Mouse (Mus musculus): ENCODE measurements around the gene Hmgxb4. TPM values are rescaled to one million over a fixed set of nuclear protein-coding genes. Genes with fewer than 3 reads are reported as not detected.

The Hmgxb4 gene
- polyA plus RNA-seq, 2 experiments from 2014 or later, result 32.9 to 42.2 TPM

GRCm38 (mm10) chr8:75018274-75018972 lies 25.3 kb downstream of the Hmgxb4 start:
- ATAC-seq, result no peak

DNA sequence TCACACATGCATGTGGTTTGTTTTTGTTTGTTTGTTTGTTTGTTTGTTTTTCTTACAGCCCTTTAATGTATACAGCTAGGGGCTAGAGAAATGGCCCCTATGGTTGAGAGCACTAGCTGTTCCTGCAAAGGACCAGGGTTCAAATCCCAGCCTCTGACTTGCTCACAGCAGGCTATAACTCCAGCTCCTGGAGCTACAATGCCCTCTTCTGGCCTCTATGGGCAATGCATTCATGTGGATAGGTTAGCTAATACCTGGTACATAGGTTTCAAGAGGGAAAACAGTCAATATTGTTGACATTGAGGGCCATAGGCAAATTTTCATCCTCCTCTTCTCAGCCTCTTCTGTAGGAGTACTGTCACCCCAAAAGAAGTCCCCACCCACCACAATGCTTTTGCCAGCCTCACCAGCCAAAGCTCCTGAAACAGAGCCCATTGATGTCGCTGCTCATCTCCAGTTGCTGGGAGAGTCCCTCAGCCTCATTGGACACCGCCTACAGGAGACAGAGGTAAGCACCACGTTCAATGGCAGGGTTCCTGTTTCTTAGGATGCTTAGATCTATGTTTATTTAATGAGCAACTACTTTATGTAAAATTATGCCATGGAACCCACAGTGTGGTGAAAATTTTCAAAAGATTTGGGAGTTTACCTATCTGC lies 30.6 kb downstream of the Hmgxb4 start:
- ATAC-seq, result peak; percentile 36

GRCm38 (mm10) chr8:75025809-75026208 lies 32.7 kb downstream of the Hmgxb4 start:
- ATAC-seq, result no peak

DNA sequence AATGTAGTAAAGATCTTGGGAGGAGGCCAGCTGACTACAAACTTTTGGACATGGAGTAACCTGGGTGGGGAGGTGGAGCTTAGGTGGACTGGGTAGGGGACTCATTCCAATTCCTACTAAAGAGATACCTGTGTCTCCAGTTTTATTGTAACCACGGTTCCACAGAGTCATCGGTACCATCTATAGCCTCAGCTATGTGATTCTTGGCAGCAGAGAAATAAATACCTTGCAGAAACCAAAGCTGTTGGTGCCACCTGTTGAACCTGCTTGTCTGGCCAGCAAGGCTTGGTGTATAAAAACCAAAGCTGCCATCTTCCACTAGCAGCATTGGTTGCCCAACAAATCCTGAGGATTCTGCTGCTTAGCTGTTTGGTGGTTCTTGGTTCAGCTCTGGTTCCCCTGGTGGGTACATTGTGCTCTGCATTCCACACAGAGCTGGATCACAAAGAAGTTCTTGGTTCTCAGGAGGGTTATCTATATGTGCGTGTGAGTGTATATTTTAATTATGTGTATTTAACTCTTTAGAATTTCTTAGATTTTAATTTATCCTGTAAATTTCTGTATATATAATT lies 37.4 kb downstream of the Hmgxb4 start:
- no peak for ATAC-seq

DNA sequence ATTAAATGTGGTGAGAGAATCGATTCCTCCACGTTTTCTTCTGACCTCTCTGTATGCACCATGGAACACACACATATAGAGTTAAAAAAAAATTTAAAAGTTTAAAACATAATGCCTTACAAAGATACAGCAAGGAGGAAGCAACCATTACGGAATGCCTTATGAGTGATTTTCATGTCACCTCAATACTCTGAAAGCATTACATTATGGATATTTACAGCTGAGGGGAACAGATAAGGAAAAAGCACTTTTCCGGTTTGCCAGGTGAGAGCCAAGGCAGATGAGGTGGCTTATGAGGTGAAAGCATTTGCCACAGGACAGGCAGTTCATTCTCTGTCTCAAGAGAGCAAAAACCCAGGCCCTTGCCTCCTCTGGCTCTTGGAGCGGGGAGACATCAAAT lies 39.8 kb downstream of the Hmgxb4 start:
- ATAC-seq, result no peak

DNA sequence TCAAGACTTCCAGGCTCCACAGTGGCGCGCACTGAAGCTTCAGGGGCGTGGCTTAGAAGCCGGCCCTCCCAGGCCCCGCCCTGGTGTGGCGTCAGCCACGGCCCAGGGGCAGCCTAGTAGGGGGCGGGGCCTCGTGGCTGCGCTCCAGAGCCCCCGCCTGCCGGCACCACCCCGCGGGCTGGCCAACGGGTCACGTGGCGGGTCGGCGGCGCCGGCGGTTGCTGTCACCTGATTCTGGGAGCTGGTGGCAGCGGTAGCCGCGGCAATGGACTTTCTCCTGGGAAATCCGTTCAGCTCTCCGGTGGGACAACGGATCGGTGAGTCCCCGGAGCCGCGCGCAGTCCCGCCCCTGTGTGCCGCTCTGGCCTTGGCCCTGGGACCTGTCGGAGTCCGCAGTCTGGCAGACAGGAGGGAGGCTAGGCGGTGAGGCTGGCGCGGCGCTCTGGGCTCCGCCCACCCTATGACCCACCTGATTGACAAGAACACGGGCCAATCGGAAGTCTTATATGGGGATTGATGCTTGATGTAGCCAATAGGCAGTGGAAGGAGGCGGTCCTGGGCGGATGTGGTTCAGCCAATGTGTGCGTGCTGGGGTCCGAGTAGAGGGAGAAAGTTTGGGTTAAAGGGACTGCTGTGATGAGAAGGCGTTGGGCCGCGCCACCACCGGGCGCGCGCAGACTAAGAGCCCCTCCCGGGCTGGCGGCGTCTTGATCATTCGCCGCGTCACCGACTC lies 40.5 kb downstream of the Hmgxb4 start, which contains the start of gene Tom1:
Tom1 (plus strand) TSS at position 195 of the 733 bp plus-strand sequence.
- peak; percentile 97 for ATAC-seq

GRCm38 (mm10) chr8:75034285-75034684 lies 41.1 kb downstream of the Hmgxb4 start:
- ATAC-seq, result peak; percentile 5

GRCm38 (mm10) chr8:75035640-75036039 lies 42.5 kb downstream of the Hmgxb4 start:
- no peak for ATAC-seq

DNA sequence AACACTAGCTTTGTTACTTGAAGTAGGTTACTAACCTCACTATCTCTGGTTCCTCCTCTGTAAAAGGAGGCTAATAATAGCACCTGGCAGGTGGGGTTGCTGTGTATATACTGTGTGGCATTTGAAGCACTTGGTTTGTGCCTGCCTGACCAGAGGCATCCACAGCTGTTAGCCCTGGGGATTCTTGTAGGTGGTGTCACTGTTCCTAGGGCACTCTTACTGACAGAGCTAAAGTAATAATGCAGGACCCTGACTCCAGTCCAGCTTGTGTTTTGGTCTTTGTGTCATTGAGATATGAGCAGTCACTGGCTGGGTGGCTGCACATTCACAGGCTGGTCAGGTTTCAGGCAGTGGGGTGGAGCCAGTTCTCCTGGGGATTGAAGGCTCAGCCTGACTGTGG lies 45.3 kb downstream of the Hmgxb4 start:
- ATAC-seq, result no peak

DNA sequence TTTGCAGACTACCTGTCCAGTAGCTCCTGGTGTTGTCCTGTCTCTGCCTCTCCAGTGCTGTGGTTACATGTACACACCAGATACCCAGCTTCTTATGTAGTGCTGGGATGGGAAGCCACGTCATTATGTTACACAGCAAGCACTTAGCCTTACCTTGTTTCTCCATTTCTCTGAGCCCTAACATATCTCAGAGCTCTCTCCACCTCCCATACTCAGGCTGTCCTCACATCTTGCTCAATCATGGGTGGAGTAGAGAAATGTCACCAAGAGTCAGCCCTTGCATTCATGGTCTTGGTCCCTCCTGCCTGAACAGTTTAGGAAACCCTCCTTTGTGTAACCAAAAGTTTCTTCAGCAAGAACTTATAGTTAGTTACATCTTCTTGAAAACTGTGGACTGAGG lies 46.6 kb downstream of the Hmgxb4 start:
- ATAC-seq, result no peak

DNA sequence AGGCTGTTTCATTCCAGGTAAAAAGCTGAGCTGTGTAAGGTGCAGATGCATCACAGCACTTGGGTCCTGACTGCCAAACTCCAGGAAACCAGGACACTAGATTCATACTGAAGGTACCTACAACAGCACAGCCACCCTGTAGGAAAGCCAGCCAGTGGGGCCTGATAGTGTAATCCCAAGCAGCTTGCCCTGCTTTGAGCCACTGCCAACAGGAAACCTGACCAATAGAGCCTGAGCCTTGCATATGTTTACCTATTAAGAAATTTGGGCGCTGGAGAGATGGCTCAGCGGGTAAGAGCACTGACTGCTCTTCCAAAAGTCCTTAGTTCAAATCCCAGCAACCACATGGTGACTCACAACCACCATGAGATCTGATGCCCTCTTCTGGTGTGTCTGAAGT lies 49.0 kb downstream of the Hmgxb4 start:
- ATAC-seq, result no peak

- no peak for ATAC-seq
Measured at GRCm38 (mm10) chr8:75042974-75043373, 49.8 kb downstream of the Hmgxb4 start.

DNA sequence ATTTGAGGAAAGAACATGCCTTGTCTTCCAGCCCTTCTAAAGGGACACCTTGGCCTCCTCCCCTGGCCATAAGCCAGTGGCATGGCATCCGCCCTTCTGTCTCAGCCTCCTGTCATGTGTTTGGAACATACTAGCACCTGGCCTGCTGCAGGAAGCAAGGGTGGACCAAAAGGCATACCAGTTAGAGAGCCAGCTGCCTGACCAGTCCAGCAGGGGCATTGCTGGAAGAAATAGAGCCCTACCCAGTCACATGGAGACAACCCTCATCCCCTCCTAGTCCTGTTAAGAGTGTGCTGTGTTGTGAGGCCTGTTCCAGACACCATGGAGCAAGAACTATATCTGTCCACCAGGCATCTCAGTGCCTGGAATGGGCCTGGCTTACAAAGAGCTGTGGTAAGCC lies 53.1 kb downstream of the Hmgxb4 start:
- ATAC-seq, result no peak

DNA sequence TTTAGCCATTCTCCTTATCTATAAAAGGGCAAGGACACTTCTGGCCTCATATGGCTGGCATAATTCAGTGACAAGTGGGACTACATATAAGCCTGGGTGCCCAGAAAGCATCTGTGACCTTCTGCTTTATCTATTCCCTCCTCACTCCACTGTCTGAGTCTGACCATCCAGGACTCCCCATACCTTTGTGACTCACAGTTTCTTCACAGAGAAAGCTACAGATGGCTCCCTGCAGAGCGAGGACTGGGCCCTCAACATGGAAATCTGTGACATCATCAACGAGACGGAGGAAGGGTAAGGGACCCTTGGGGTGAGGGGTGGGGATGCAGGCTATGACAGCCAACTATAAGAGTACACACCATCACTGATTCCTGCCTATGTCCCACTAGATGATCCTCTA lies 54.6 kb downstream of the Hmgxb4 start:
- no peak for ATAC-seq

GRCm38 (mm10) chr8:75053342-75053741 lies 60.2 kb downstream of the Hmgxb4 start:
- ATAC-seq, result no peak

GRCm38 (mm10) chr8:75055673-75056072 lies 62.5 kb downstream of the Hmgxb4 start:
- ATAC-seq, result no peak

DNA sequence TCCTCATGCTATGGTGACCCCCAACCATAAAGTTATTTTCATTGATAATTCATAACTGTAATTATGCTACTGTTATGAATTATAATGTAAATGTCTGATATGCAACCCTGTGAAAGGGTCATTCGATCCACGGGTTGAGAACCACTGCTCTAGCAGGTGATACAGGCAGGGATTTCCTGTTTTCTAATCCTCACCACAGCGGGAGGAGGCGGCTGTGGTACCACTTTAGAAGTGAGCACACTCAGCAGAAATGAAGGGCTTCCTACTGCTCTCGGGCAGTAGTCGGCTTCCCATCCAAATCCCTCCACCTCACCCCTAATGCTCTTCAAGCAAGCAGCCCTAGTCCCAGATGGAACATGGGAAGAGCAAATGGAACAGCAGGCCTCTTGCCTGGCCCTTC lies 66.9 kb downstream of the Hmgxb4 start:
- peak; percentile 59 for ATAC-seq

DNA sequence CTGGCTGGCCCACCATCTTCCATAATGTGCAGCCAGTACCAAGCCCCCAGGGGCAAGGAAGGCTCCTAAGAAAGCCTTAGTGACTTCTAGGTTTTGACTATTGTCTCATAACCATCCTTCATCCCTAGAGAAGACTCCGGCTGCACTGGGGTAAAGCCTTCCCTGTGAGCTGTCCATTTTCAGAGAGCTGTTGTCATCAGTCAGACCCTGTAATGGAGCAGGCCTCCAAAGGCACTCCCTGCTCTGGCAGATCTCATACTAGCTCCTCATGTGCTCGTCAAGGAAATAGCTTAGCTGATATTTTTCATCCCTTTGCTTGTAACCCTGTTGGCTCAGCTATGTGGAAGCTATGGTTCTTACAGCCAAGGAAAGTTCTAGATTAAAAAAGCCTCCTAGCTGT lies 67.7 kb downstream of the Hmgxb4 start:
- ATAC-seq, result no peak

GRCm38 (mm10) chr8:75063290-75063689 lies 70.1 kb downstream of the Hmgxb4 start:
- ATAC-seq, result no peak

DNA sequence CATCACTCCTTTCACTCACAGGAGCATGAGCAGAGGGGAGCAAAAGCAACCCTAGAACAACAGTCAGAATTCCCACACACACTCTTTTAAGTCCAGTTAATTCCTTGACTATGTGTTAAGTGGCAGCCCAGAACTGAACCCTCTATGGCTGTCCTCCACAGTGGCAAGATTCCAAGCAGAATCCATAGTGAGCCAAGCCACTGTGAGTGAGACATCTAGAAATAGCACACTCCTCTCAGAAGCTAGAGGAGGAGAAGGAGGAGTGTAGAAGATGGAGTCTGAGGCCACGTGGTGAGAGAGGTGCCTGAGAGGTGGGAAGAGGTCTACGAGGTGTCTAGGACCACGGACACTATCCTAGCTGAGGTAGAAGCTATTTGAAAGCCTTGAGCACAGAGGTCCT lies 71.6 kb downstream of the Hmgxb4 start:
- ATAC-seq, result no peak

GRCm38 (mm10) chr8:75067287-75067686 lies 74.1 kb downstream of the Hmgxb4 start:
- no peak for ATAC-seq

GRCm38 (mm10) chr8:75070297-75070696 lies 77.1 kb downstream of the Hmgxb4 start:
- ATAC-seq, result no peak

GRCm38 (mm10) chr8:75071627-75072346 lies 78.6 kb downstream of the Hmgxb4 start:
- peak; percentile 81 for ATAC-seq

Measured in activated CD4-positive, CD25-positive, alpha-beta regulatory T cell, adult 4 months (primary cell).